7 mouse cellular contexts compared by ENCODE assay signal in the genomic region with DNA sequence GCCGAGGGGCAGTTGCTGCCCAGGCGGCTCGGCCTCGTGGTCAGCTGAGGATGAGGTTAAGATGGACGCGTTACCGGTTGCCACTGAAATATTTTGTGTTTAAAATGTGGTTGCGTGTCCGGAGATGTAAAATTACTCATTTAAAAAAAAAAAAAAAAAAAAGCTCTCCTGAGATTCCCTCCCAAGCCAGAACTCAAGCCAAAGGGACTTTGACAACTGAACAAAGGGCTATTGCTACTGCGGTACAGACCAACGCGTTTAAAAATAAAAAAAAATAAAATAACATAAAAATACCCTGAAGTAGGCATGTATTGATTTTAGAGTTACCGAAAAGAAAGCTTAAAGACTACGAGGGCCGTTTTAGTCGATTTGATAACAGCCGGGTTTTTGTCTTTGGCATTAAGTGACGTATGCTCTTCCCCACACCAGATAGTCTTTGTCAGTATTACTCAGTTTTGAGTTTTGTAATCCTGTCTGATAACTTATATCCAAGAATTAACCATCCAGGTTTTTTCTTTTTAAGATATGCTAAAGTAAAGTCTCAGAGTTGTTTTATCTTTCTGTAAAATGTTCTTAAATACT. TPM values are rescaled to one million over a fixed set of nuclear protein-coding genes. Genes with fewer than 3 reads are reported as not detected.
DNase-seq lines count a peak whose midpoint lies in the region; ATAC-seq and TF ChIP-seq lines count a peak whose summit lies in the region.

No protein-coding gene starts in this region.

- WGBS in limb, embryonic 15.5 days = under 1% methylated on average over 18 of the region's 18 CpGs
- WGBS in stomach, embryonic 16.5 days = under 1% methylated on average over 18 of the region's 18 CpGs

- H3K9me3 ChIP-seq in limb, embryonic 15.5 days = no peaks in the 10 kb centered on the region
- H3K9me3 ChIP-seq in stomach, embryonic 16.5 days (replicated peaks; ENCODE audit: control insufficient read depth, low read length) = no peaks in the 10 kb centered on the region

- no peak for TF ChIP-seq CTCF in testis, adult 2 months (IDR thresholded peaks at IDR 0.05; ENCODE audit: control insufficient read depth, insufficient read depth, insufficient replicate concordance, low read depth, low read length)
- no peak for TF ChIP-seq CTCF in embryonic fibroblast, embryonic 13.5 days (IDR thresholded peaks at IDR 0.05; ENCODE audit: borderline replicate concordance, insufficient read depth, low read length)

- H3K27ac ChIP-seq in testis, adult 2 months (ENCODE audit: control insufficient read depth, insufficient read depth, low read depth, low read length) = peak overlapping the region; percentile 99
- H3K27ac ChIP-seq in embryonic fibroblast, embryonic 13.5 days (ENCODE audit: insufficient read depth, low read length) = peak overlapping the region; percentile 98
- H3K27ac ChIP-seq in limb, embryonic 15.5 days = peak overlapping the region; percentile 100
- peak overlapping the region; percentile 100 for H3K27ac ChIP-seq in stomach, embryonic 16.5 days (ENCODE audit: low read length)

- peaks cover 2% of the 10 kb centered on the region for H3K36me3 ChIP-seq in testis, adult 2 months (ENCODE audit: control insufficient read depth, insufficient read depth, low read length)
- no peaks in the 10 kb centered on the region for H3K36me3 ChIP-seq in limb, embryonic 15.5 days
- peaks cover 4% of the 10 kb centered on the region; the same call in 1 of the 2 replicates for H3K36me3 ChIP-seq in stomach, embryonic 16.5 days (ENCODE audit: control insufficient read depth, insufficient read depth, low read length)

- H3K4me1 ChIP-seq in testis, adult 2 months (ENCODE audit: control insufficient read depth, insufficient read depth, low read length) = peaks cover 2% of the 10 kb centered on the region; the same call in 1 of the 2 replicates
- H3K4me1 ChIP-seq in embryonic fibroblast, embryonic 13.5 days (ENCODE audit: control insufficient read depth, insufficient read depth, low read length) = no peaks in the 10 kb centered on the region
- H3K4me1 ChIP-seq in limb, embryonic 15.5 days = peaks cover 3% of the 10 kb centered on the region; the same call in 1 of the 2 replicates
- peaks cover 3% of the 10 kb centered on the region; the same call in 1 of the 2 replicates for H3K4me1 ChIP-seq in stomach, embryonic 16.5 days (ENCODE audit: control insufficient read depth, insufficient read depth, low read length)

- H3K27me3 ChIP-seq in testis, adult 2 months (ENCODE audit: control insufficient read depth, insufficient read depth, low read length) = no peaks in the 10 kb centered on the region
- H3K27me3 ChIP-seq in limb, embryonic 15.5 days = no peaks in the 10 kb centered on the region
- H3K27me3 ChIP-seq in stomach, embryonic 16.5 days (ENCODE audit: control insufficient read depth, insufficient read depth, low read length) = no peaks in the 10 kb centered on the region

- H3K4me3 ChIP-seq in testis, adult 2 months (ENCODE audit: control insufficient read depth, low read depth, low read length) = peak overlapping the region; percentile 99
- H3K4me3 ChIP-seq in embryonic fibroblast, embryonic 13.5 days (ENCODE audit: insufficient read depth, low read length) = peak overlapping the region; percentile 78
- peak overlapping the region; percentile 75 for H3K4me3 ChIP-seq in limb, embryonic 15.5 days
- peak overlapping the region; percentile 74 for H3K4me3 ChIP-seq in stomach, embryonic 16.5 days (replicated peaks; ENCODE audit: low read length)

- TF ChIP-seq POLR2A in testis, adult 2 months (IDR thresholded peaks at IDR 0.05; ENCODE audit: control insufficient read depth, low read depth, low read length) = no peak
- no peak for TF ChIP-seq POLR2A in embryonic fibroblast, embryonic 13.5 days (IDR thresholded peaks at IDR 0.05; ENCODE audit: low read depth, low read length)

- H3K4me2 ChIP-seq in limb, embryonic 15.5 days = peak overlapping the region; percentile 59
- peak overlapping the region; percentile 79 for H3K4me2 ChIP-seq in stomach, embryonic 16.5 days (ENCODE audit: low read depth, low read length)

- no peak for ATAC-seq in limb, embryonic 15.5 days (ENCODE audit: insufficient number of reproducible peaks, low FRiP score, low TSS enrichment, low read depth)
- no peak for ATAC-seq in stomach, embryonic 16.5 days (ENCODE audit: insufficient read depth, low FRiP score)

- DNase-seq in testis, postnatal 14 days (ENCODE audit: low spot score) = no peak
- no peak for DNase-seq in spleen, postnatal 4 days (ENCODE audit: low spot score in 2 of 2)
- DNase-seq in spleen, adult 18-20 months = no peak

- peak overlapping the region; percentile 80 for H3K9ac ChIP-seq in limb, embryonic 15.5 days
- H3K9ac ChIP-seq in stomach, embryonic 16.5 days (ENCODE audit: low read length) = peak overlapping the region; percentile 93

RNA-seq across cellular contexts. Expression of a gene that starts 0.6 kb away (rescaled TPM):
- polyA plus RNA-seq in testis, adult 2 months (2012; rRNA removed) = 8.2 and 10.9 TPM in 2 replicates
- 2.4 and 3.4 TPM in 2 replicates for polyA plus RNA-seq in embryonic fibroblast, embryonic 13.5 days (2011; ENCODE audit: insufficient read length, low read depth, missing spikeins)
- 6.2 and 6.8 TPM in 2 replicates for polyA plus RNA-seq in limb, embryonic 15.5 days (2015; fragmentation: Nextera tagmentation; extraction: Ambion mirVana)
- 56.2 and 63.7 TPM in 2 replicates for polyA plus RNA-seq in stomach, embryonic 16.5 days (2015; fragmentation: Nextera tagmentation; extraction: Ambion mirVana)

RNA-seq across cellular contexts. Expression of a gene that starts 0.9 kb away (rescaled TPM):
- polyA plus RNA-seq in testis, adult 2 months (2012; rRNA removed) = 36.2 and 37.1 TPM in 2 replicates
- polyA plus RNA-seq in embryonic fibroblast, embryonic 13.5 days (2011; ENCODE audit: insufficient read length, low read depth, missing spikeins) = 15.1 and 16.1 TPM in 2 replicates
- polyA plus RNA-seq in limb, embryonic 15.5 days (2015; fragmentation: Nextera tagmentation; extraction: Ambion mirVana) = 9.0 and 9.9 TPM in 2 replicates
- polyA plus RNA-seq in stomach, embryonic 16.5 days (2015; fragmentation: Nextera tagmentation; extraction: Ambion mirVana) = 8.0 and 9.2 TPM in 2 replicates

RNA-seq across cellular contexts. Expression of a gene that starts 49.5 kb away (rescaled TPM):
- polyA plus RNA-seq in testis, adult 2 months (2012; rRNA removed) = 93.6 and 96.6 TPM in 2 replicates
- polyA plus RNA-seq in embryonic fibroblast, embryonic 13.5 days (2011; ENCODE audit: insufficient read length, low read depth, missing spikeins) = not detected in 2 replicates
- polyA plus RNA-seq in limb, embryonic 15.5 days (2015; fragmentation: Nextera tagmentation; extraction: Ambion mirVana) = 0.10 TPM in 1 of 2 replicates, not detected in the other
- polyA plus RNA-seq in stomach, embryonic 16.5 days (2015; fragmentation: Nextera tagmentation; extraction: Ambion mirVana) = 0.13 and 0.32 TPM in 2 replicates

Comparison
In these comparisons a context has a peak if more than half of its experiments do, and no peak if none do; other contexts are left out.
1. RNA of a gene that starts 49.5 kb away (polyA plus RNA-seq): 93.6 to 96.6 TPM in testis, adult 2 months; 0.13 to 0.32 TPM in stomach, embryonic 16.5 days, 0.10 TPM in limb, embryonic 15.5 days and not detected in embryonic fibroblast, embryonic 13.5 days; every median in the first group is over 10 times any median in the second.
2. Peak in every context shown above with its lines, with median percentiles within 50 percentile points of each other: H3K27ac ChIP-seq and H3K4me3 ChIP-seq.